Mouse (Mus musculus): ENCODE results near the gene Nme3.

GRCm38 (mm10) chr17:24886134-24886931 is 10.0 kb upstream of the Nme3 start, which contains the start of the genes Nubp2 and Spsb3:
- TF ChIP-seq CTCF (IDR thresholded peaks at IDR 0.05; ENCODE audit: low read depth) = peak; percentile 49
- TF ChIP-seq EP300 (IDR thresholded peaks at IDR 0.05; ENCODE audit: low read depth) = peak; percentile 85
